ENCODE assay signal across 13 mouse cellular contexts in genomic region chr1:134083676-134084075, GRCm38 (mm10). TPM values are rescaled to one million over a fixed set of nuclear protein-coding genes. Genes with fewer than 3 reads are reported as not detected.
DNase-seq lines count a peak whose midpoint lies in the region; ATAC-seq and TF ChIP-seq lines count a peak whose summit lies in the region.
"Had no signal": no experiment of that assay in that cellular context is flagged by ENCODE, and none has a peak within 500 bp of the region (broad histone marks: within the 10 kb centered on the region; RNA-seq: fewer than 3 reads in every experiment).

No protein-coding gene starts in this region.

- peak overlapping the region; percentile 44; the same call in 1 of the 2 replicates for H3K4me2 ChIP-seq in heart, embryonic 13.5 days
- no peak overlapping the region for H3K4me2 ChIP-seq in lung, postnatal 0 days (replicated peaks; ENCODE audit: low read depth, low read length)
- no peak overlapping the region for H3K4me2 ChIP-seq in heart, postnatal 0 days (ENCODE audit: low read depth, low read length)
- H3K4me2 ChIP-seq: midbrain, embryonic 12.5 days had no signal

- peaks cover 78% of the 10 kb centered on the region for H3K4me1 ChIP-seq in heart, embryonic 13.5 days
- H3K4me1 ChIP-seq in lung, postnatal 0 days (ENCODE audit: insufficient read depth, low read depth, low read length) = peaks cover 40% of the 10 kb centered on the region
- peaks cover 44% of the 10 kb centered on the region for H3K4me1 ChIP-seq in heart, postnatal 0 days (ENCODE audit: control insufficient read depth, insufficient read depth)
- H3K4me1 ChIP-seq in small intestine, adult 2 months (ENCODE audit: control insufficient read depth, insufficient read depth, insufficient read length, low read length) = peaks cover 24% of the 10 kb centered on the region; the same call in 1 of the 2 replicates

- ATAC-seq in heart, embryonic 13.5 days (ENCODE audit: extremely low read depth, insufficient number of reproducible peaks, low FRiP score, low TSS enrichment) = no peak
- ATAC-seq in lung, postnatal 0 days = no peak
- no peak for ATAC-seq in heart, postnatal 0 days (ENCODE audit: insufficient read depth, low read depth)
- ATAC-seq: hindbrain, embryonic 16.5 days had no signal

- H3K9ac ChIP-seq in heart, embryonic 13.5 days = peak overlapping the region; percentile 68
- H3K9ac ChIP-seq in lung, postnatal 0 days (replicated peaks; ENCODE audit: low read depth) = no peak overlapping the region
- no peak overlapping the region for H3K9ac ChIP-seq in heart, postnatal 0 days (replicated peaks; ENCODE audit: low read depth, low read length)

- TF ChIP-seq POLR2A in small intestine, adult 2 months (IDR thresholded peaks at IDR 0.05; ENCODE audit: low read depth, low read length) = no peak

- TF ChIP-seq CTCF in lung, postnatal 0 days (IDR thresholded peaks at IDR 0.05) = no peak
- no peak for TF ChIP-seq CTCF in heart, postnatal 0 days (IDR thresholded peaks at IDR 0.05; ENCODE audit: low read depth)
- TF ChIP-seq CTCF in small intestine, adult 2 months (IDR thresholded peaks at IDR 0.05; ENCODE audit: extremely low read depth, insufficient read length, insufficient replicate concordance, low read depth, low read length) = no peak

- no peak overlapping the region for H3K4me3 ChIP-seq in heart, embryonic 13.5 days
- no peak overlapping the region for H3K4me3 ChIP-seq in lung, postnatal 0 days (ENCODE audit: low read depth, low read length)
- H3K4me3 ChIP-seq in heart, postnatal 0 days (ENCODE audit: low read depth, low read length) = no peak overlapping the region
- no peak overlapping the region for H3K4me3 ChIP-seq in small intestine, adult 2 months (ENCODE audit: low read depth, low read length)
- H3K4me3 ChIP-seq: midbrain, embryonic 12.5 days had no signal

- no peaks in the 10 kb centered on the region for H3K9me3 ChIP-seq in heart, embryonic 13.5 days
- no peaks in the 10 kb centered on the region for H3K9me3 ChIP-seq in lung, postnatal 0 days (ENCODE audit: low read length)
- no peaks in the 10 kb centered on the region for H3K9me3 ChIP-seq in heart, postnatal 0 days (replicated peaks; ENCODE audit: control insufficient read depth, low read length)
- H3K9me3 ChIP-seq: midbrain, embryonic 12.5 days had no signal

- intact Hi-C loops in heart, postnatal 36 days (cut with DNase I) = no loop called here

- no peaks in the 10 kb centered on the region for H3K36me3 ChIP-seq in heart, embryonic 13.5 days
- no peaks in the 10 kb centered on the region for H3K36me3 ChIP-seq in lung, postnatal 0 days (ENCODE audit: insufficient read depth, low read length)
- no peaks in the 10 kb centered on the region for H3K36me3 ChIP-seq in heart, postnatal 0 days (replicated peaks; ENCODE audit: control insufficient read depth, insufficient read depth, low read length)
- H3K36me3 ChIP-seq in small intestine, adult 2 months (ENCODE audit: control insufficient read depth, insufficient read depth, low read length) = no peaks in the 10 kb centered on the region
- H3K36me3 ChIP-seq: midbrain, embryonic 12.5 days had no signal

- peak overlapping the region; percentile 93 for H3K27ac ChIP-seq in heart, embryonic 13.5 days (replicated peaks)
- H3K27ac ChIP-seq in lung, postnatal 0 days (ENCODE audit: low read length) = peak overlapping the region; percentile 49; the same call in 1 of the 2 replicates
- H3K27ac ChIP-seq in heart, postnatal 0 days (ENCODE audit: low read depth) = peak overlapping the region; percentile 91
- H3K27ac ChIP-seq in small intestine, adult 2 months (ENCODE audit: insufficient read depth, low read depth, low read length) = peak overlapping the region; percentile 27; the same call in 1 of the 2 replicates

- no peak for TF ChIP-seq EP300 in lung, postnatal 0 days (IDR thresholded peaks at IDR 0.05)
- no peak for TF ChIP-seq EP300 in heart, postnatal 0 days (IDR thresholded peaks at IDR 0.05; ENCODE audit: low read depth)

- DNase-seq in heart, postnatal 36 days = no peak
- no peak for DNase-seq in lung, postnatal 0 days (ENCODE audit: low spot score)
- no peak for DNase-seq in lung, postnatal 4 days
- DNase-seq in heart, postnatal 0 days (ENCODE audit: low spot score) = no peak
- DNase-seq in frontal cortex, adult 2 months (ENCODE audit: extremely low spot score in 1 of 2, low spot score in 1 of 2) = no peak
- DNase-seq: kidney, adult 18-20 months had no signal

- H3K27me3 ChIP-seq in heart, embryonic 13.5 days (replicated peaks) = no peaks in the 10 kb centered on the region
- H3K27me3 ChIP-seq in lung, postnatal 0 days (replicated peaks; ENCODE audit: insufficient read depth, low read length) = no peaks in the 10 kb centered on the region
- H3K27me3 ChIP-seq in heart, postnatal 0 days (ENCODE audit: control insufficient read depth, insufficient read depth, low read length) = no peaks in the 10 kb centered on the region
- no peaks in the 10 kb centered on the region for H3K27me3 ChIP-seq in small intestine, adult 2 months (ENCODE audit: control insufficient read depth, insufficient read depth, low read length)
- H3K27me3 ChIP-seq: midbrain, embryonic 12.5 days had no signal

- 75% methylated on average over 8 of the region's 8 CpGs for WGBS in heart, embryonic 13.5 days
- 81% methylated on average over 8 of the region's 8 CpGs for WGBS in lung, postnatal 0 days
- 73% methylated on average over 8 of the region's 8 CpGs for WGBS in heart, postnatal 0 days
- WGBS in small intestine, adult 2 months = 84% methylated on average over 8 of the region's 8 CpGs

RNA-seq across cellular contexts. Expression of gene Btg2, which starts 4.8 kb away (rescaled TPM):
- 33.1 and 37.0 TPM in 2 replicates for polyA plus RNA-seq in heart, embryonic 13.5 days (2015; fragmentation: Nextera tagmentation; extraction: Ambion mirVana)
- 10 to 100 TPM; 26.6 to 61.0 TPM for total RNA-seq in heart, postnatal 36 days (2021)
- 177 and 184 TPM in 2 replicates for polyA plus RNA-seq in lung, postnatal 0 days (2015; fragmentation: Nextera tagmentation; extraction: Ambion mirVana)
- total RNA-seq in heart, postnatal 0 days (2014; rRNA removed; ENCODE audit: low replicate concordance) = 46.8 and 52.9 TPM in 2 replicates
- polyA plus RNA-seq in heart, postnatal 0 days (2015; fragmentation: Nextera tagmentation; extraction: Ambion mirVana) = 27.4 and 33.7 TPM in 2 replicates
- polyA plus RNA-seq in small intestine, adult 2 months (2012; rRNA removed) = 18.0 and 73.7 TPM in 2 replicates
- 18.8 and 32.5 TPM in 2 replicates for polyA plus RNA-seq in frontal cortex, adult 2 months (2012; rRNA removed)

RNA-seq across cellular contexts. Expression of gene Chit1, which starts 27.4 kb away (rescaled TPM):
- polyA plus RNA-seq in heart, embryonic 13.5 days (2015; fragmentation: Nextera tagmentation; extraction: Ambion mirVana) = 0.59 and 0.75 TPM in 2 replicates
- total RNA-seq in heart, postnatal 36 days (2021) = not detected
- polyA plus RNA-seq in lung, postnatal 0 days (2015; fragmentation: Nextera tagmentation; extraction: Ambion mirVana) = 0.29 TPM in 1 of 2 replicates, not detected in the other
- total RNA-seq in heart, postnatal 0 days (2014; rRNA removed; ENCODE audit: low replicate concordance) = 0.76 and 1.5 TPM in 2 replicates
- polyA plus RNA-seq in heart, postnatal 0 days (2015; fragmentation: Nextera tagmentation; extraction: Ambion mirVana) = 0.19 and 0.30 TPM in 2 replicates
- 1.6 TPM in 1 of 2 replicates, not detected in the other for polyA plus RNA-seq in small intestine, adult 2 months (2012; rRNA removed)
- polyA plus RNA-seq in frontal cortex, adult 2 months (2012; rRNA removed) = 0.22 and 0.23 TPM in 2 replicates
- total RNA-seq: layer of hippocampus, postnatal 36 days had no signal
- polyA plus RNA-seq: forebrain, embryonic 11.5 days; limb, embryonic 11.5 days; midbrain, embryonic 12.5 days had no signal

RNA-seq across cellular contexts. Expression of gene Fmod, which starts 46.6 kb away (rescaled TPM):
- 22.8 and 26.3 TPM in 2 replicates for polyA plus RNA-seq in heart, embryonic 13.5 days (2015; fragmentation: Nextera tagmentation; extraction: Ambion mirVana)
- 10 to 100 TPM in 1 of 2 experiments, 1 to 10 TPM in 1; 8.6 to 13.2 TPM for total RNA-seq in heart, postnatal 36 days (2021)
- polyA plus RNA-seq in lung, postnatal 0 days (2015; fragmentation: Nextera tagmentation; extraction: Ambion mirVana) = 9.7 and 10.0 TPM in 2 replicates
- 11.2 and 12.5 TPM in 2 replicates for total RNA-seq in heart, postnatal 0 days (2014; rRNA removed; ENCODE audit: low replicate concordance)
- polyA plus RNA-seq in heart, postnatal 0 days (2015; fragmentation: Nextera tagmentation; extraction: Ambion mirVana) = 7.7 and 8.9 TPM in 2 replicates
- polyA plus RNA-seq in small intestine, adult 2 months (2012; rRNA removed) = 0.48 and 0.86 TPM in 2 replicates
- polyA plus RNA-seq in frontal cortex, adult 2 months (2012; rRNA removed) = 9.1 and 16.2 TPM in 2 replicates

Comparison
In these comparisons a context has a peak if more than half of its experiments do, and no peak if none do; other contexts are left out.
1. H3K27ac ChIP-seq: peak in every context shown above with its lines; median percentile 93 in heart, embryonic 13.5 days; 91 in heart, postnatal 0 days; 49 in lung, postnatal 0 days; 27 in small intestine, adult 2 months.